Mouse (Mus musculus): ENCODE results near the gene Card10.

Card10 gene

GRCm38 (mm10) chr15:78801571-78801970 is 1.3 kb downstream of the Card10 start:
- no peak for DNase-seq

DNA sequence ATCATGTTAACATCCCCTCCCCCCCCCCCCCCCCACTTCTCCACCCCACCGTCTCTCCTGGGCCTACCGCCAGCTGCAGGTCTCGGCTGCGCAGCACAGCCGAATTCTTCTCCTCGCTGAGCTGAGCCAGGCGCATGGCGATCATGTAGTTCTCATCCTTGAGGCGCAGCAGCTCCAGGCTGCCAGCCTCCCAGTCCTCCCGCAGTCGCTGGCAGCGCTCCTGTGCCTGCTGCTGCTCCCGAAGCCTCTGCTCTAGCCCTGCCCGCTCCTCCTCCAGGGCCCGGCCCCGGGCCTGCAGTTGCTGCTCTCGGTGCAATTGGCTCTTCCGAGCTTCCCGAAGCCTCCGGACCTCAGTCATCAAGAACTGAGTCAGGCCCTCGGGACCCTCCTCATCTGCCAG is 3.8 kb downstream of the Card10 start:
- DNase-seq: peak; percentile 81 to 88

DNA sequence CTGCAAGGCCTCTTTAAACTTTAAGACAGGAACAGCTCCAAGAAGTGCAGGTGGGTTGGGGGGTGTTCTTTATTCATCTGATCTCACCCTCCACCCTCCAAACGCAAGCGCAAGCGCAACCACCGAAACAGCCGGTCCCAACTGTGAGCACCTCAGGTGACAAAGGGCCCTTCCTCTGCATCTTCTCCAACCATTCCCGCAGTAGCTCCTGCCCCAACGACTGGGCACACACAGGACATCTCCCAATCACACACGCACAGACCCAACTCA is 5.8 kb downstream of the Card10 start:
- DNase-seq: no peak

GRCm38 (mm10) chr15:78796196-78797059 is 6.4 kb downstream of the Card10 start:
- peak; percentile 89 to 92 for DNase-seq

GRCm38 (mm10) chr15:78790990-78791389 is 11.9 kb downstream of the Card10 start:
- DNase-seq: no peak

DNA sequence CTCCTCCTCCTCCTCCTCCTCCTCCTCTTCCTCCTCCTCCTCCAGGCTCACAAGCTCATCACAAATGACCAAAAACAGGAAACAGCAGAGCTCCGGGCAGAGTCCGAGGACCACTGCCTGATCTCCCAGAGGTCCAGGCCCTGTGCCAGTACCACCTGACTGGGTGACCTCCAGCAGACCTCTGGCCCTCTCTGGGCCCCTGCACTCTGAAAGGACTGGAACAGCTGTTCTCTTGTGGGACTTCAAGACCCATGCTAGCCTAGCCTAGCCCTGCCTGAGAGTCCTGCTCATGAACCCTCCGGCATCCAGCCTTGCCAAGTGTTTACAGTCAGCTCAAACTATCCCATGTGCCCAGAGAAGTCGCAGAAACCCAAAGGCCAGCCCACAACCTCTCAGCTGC is 12.4 kb downstream of the Card10 start:
- DNase-seq: no peak

DNA sequence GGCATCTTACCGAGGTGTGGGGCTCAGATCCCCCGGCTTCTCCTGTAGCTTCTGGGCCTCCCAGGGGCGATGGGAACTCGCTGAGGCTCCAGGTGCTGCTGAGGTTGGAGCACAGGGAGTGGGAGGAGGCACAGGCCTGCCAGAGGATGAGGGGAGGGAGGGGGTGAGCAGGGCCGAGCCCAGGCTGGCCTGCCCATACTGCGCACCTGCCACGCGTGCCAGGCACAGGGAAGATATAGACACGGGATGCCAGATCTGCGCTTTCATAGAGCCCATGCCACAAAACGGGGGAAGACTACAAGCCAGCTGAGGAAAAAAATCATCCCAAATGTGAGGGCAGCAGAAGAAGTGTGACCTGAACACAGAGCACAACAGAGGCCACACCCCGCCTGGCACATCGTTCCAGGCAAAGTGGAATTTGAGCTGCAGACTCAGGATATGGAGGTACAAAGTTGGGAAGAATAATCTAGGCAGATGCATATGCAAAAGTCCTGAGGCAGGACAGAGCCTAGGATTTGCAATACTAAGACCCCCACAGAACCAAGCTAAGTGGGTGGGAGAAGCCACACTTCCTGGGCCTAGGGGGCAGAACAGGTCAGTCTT is 13.0 kb downstream of the Card10 start:
- DNase-seq: no peak

DNA sequence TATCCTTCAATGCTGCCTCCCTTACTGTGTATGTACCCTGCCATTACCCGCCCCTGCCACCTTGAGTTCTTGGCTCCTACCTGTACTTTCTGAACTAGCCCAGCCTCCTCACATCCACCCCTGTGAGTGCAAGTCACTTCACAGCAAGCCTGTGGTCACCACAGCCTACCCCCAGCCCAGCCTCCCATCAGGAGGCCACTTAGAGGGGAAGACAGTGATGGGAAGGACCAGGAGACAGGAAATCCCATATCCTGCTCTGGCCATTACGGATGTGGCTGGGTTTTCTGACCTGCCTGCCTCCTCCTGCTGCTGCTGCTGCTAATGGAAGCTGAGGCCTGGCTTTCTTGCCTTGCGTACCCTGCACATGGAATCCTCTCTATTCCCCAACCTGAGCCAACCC is 14.8 kb downstream of the Card10 start:
- DNase-seq: no peak

- DNase-seq: no peak
Observed at GRCm38 (mm10) chr15:78787287-78787856, 15.5 kb downstream of the Card10 start.

DNA sequence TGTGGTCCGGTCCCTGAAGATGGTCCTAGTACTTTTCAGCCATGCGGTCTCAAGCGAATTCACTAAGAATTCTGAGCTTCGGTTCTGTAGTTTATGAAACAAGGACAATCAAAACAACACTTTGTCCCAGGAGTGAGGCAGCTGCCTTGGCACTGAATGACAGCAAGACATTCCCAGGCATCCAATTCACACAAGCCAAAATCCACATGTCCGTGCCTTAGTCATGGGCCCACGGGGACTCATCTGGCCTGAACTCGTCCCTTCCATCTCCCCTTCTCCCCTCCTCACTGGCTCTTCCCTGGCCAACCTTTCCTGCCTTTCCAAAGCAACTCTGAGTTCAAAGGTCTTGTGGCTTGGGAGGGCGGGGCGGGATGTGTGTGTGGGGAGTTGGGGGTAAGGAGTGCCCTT is 16.4 kb downstream of the Card10 start:
- DNase-seq: no peak

- peak in 1 of 2 experiments; percentile 38 for DNase-seq
Observed at GRCm38 (mm10) chr15:78785961-78786360, 16.9 kb downstream of the Card10 start.

GRCm38 (mm10) chr15:78785258-78785657 is 17.6 kb downstream of the Card10 start:
- DNase-seq: no peak

- DNase-seq: no peak
Observed at GRCm38 (mm10) chr15:78784520-78784919, 18.3 kb downstream of the Card10 start.

DNA sequence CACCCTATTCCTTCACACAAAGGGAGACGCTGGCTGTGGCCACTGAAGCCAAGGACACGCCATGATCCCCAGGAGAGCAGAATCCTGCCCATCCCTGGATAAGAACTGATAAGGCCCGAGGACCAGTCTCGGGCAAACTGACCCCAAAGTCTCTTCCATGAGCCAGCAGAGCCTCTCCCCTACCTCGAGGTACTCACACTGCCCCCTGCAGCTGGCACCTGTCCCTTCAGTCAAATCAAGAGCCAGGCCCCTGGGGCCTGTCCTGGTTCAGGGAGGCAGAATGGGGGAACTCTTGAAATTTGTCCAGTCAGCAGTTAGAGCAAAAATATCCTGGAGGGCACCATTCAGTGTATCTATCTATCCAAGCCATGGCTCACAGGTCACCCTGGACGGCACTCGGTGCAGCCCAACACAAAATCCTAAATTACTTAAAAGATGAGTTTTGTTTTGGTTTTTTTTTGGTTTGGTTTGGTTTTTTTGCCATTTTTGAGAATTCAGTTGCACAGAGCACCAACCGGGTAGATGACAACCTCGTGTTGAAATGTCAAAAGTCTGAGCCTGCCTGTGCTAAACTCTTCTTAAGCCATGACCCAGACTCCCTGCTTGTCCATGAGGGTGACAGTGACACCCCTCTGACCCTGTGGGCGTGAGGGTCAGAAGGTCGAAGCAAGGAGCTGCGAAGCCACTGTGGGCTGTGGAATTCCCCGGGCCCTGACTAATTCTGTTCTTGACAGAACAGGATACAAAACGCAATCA is 20.3 kb downstream of the Card10 start:
- no peak for DNase-seq

- no peak for DNase-seq
Observed at GRCm38 (mm10) chr15:78780908-78781307, 21.9 kb downstream of the Card10 start.

- DNase-seq: no peak
Observed at GRCm38 (mm10) chr15:78780359-78780758, 22.5 kb downstream of the Card10 start.

DNA sequence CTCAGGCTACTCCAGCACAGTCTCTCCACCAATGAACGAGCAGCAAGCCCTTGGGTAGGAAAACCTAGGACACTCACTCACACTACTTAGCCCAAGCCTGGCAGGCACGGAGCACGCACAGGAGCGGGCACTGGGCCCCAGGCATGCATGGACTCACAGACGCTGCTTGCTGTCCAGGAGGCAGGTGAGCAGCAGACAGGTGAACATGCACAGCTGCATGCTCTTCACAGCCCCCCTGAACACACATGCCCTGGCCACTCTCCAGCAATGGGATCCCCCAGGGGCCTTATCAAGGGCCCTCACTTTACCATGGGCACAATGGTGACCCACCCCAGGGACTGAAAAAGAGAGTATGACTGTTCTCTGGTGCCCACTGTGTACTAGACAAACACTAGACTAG is 23.2 kb downstream of the Card10 start:
- no peak for DNase-seq

GRCm38 (mm10) chr15:78779253-78779652 is 23.6 kb downstream of the Card10 start:
- no peak for DNase-seq

DNA sequence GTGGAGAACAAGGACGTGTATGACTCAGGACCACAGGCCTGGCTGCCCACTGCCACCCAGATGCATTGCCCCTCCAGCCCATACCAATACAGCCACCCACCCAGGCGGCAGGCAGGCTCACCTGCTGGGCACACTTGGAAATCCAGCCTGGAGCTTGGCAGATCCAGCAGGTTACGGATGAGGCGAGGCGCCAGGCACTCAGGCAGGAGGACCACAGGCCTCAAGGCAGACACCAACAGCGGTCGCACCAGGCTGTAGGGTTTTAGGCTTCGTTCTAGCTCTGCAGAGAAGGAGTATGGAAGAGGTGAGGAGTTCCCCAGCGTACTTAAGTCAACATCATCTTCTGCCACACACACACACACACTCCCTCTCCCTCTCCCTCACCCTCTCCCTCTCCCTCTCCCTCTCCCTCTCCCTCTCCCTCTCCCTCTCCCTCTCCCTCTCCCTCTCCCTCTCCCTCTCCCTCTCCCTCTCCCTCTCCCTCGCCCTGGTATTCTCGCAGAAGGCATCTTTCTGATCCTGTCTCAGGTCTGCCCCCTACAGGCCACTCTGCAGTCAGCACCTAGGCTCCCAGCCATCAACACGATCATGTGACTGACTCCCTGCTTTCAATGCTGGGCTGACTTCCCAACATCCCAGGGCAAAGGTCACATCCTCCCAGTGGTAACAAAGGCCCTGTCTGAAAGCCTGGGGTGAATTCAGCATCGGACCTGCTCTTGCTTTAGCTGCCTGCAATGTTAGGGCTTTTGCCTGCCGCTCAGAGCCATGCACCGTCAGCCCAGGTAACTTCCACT is 24.6 kb downstream of the Card10 start:
- peak; percentile 93 to 97 for DNase-seq

- DNase-seq: peak; percentile 72 to 83
Observed at GRCm38 (mm10) chr15:78773290-78773729, 29.5 kb downstream of the Card10 start, which contains the start of gene Mfng. Mfng (minus strand) TSS chr15:78773475.

GRCm38 (mm10) chr15:78772856-78773255 is 30.0 kb downstream of the Card10 start:
- peak in 1 of 2 experiments; percentile 25 for DNase-seq

GRCm38 (mm10) chr15:78772368-78772763 is 30.5 kb downstream of the Card10 start:
- DNase-seq: no peak

Data from cerebellum, postnatal 10 days (tissue).